Mouse (Mus musculus) cerebellum, adult (tissue): Measurements from ENCODE around the gene Dok1.

Source experiments
- ATAC-seq: cut with Nextera tagmentation; 2 replicates; pipeline ENCODE4 v1.9.2; 2017; ENCODE audit warnings: mild to moderate bottlenecking, moderate library complexity, mixed read lengths; ENCODE audit not compliant: insufficient number of reproducible peaks, low FRiP score, low TSS enrichment

Gene Dok1

DNA sequence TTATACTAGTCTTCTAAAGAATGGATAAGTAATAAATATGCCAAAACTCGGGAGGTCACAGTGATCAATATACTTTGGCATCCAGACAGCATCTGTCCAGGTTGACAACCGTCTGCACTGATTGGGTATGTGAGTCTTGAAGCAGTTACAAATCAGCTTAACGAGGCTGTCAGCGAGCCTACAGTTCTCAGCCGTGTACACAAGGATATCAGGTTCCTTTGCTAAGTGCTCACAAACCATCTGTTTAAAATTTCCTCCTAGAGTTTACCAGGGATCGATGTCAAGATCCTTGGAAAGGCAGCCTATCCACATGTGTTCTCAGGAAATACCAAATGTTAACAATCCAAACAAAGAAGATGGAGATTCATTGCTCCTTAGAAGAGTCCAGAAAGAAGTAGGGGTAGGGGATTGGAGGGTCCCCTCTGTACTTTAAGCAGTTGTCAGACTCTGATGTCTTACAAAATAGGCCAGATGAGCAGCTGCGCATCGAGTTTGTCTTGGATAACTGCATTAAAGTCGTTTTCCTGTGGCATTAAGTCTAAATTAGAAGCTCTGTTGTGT is 45.8 kb downstream of the Dok1 start:
- ATAC-seq = no peak
